Mouse (Mus musculus) intestine, embryonic 15.5 days (tissue): ENCODE results near the gene Mlec. TPM values are rescaled to one million over a fixed set of nuclear protein-coding genes. Genes with fewer than 3 reads are reported as not detected.
A peak's percentile ranks its signal among the peaks of the same experiment; 100 is the strongest.

Source experiments
- ATAC-seq: fragments of 200-750 bp; cut with Nextera tagmentation; 2 replicates; pipeline ENCODE4 v1.8.0; 2017; ENCODE audit warnings: moderate TSS enrichment, moderate library complexity
- H3K27ac ChIP-seq: fragments of 300-500 bp; sonication (generic); 2 replicates; pipeline ENCODE4 v1.5.1; 2015; ENCODE audit warnings: mild to moderate bottlenecking, inconsistent platforms
- H3K27me3 ChIP-seq: fragments of 300-500 bp; sonication (generic); replicated peaks from 2 replicates; pipeline ENCODE4 v1.6.1; 2015; ENCODE audit warnings: inconsistent platforms
- H3K36me3 ChIP-seq: fragments of 300-500 bp; sonication (generic); 2 replicates; pipeline ENCODE4 v1.6.1; 2015; ENCODE audit warnings: inconsistent platforms
- H3K4me1 ChIP-seq: fragments of 300-500 bp; sonication (generic); replicated peaks from 2 replicates; pipeline ENCODE4 v1.6.1; 2015; ENCODE audit warnings: inconsistent platforms
- H3K4me2 ChIP-seq: fragments of 300-500 bp; sonication (generic); replicated peaks from 2 replicates; pipeline ENCODE4 v1.6.1; 2015; ENCODE audit warnings: mild to moderate bottlenecking, inconsistent platforms
- H3K4me3 ChIP-seq: fragments of 300-500 bp; sonication (generic); replicated peaks from 2 replicates; pipeline ENCODE4 v1.5.1; 2015; ENCODE audit warnings: inconsistent platforms
- H3K9ac ChIP-seq: fragments of 300-500 bp; sonication (generic); 2 replicates; pipeline ENCODE4 v1.6.1; 2015; ENCODE audit warnings: inconsistent platforms
- H3K9me3 ChIP-seq: fragments of 300-500 bp; sonication (generic); 2 replicates; pipeline ENCODE4 v1.6.1; 2016; ENCODE audit warnings: inconsistent platforms
- WGBS: fragments of 180-500 bp; shearing (Covaris S2); methylation state at CpG from one replicate; pipeline ENCODE4 v1.1.7; 2015; 5-methylcytosine and 5-hydroxymethylcytosine counted together
- polyA plus RNA-seq: library from polyadenylated mRNA; unstranded; fragments of >200 nt; fragmentation: Nextera tagmentation; extraction: Ambion mirVana; gene quantifications from 2 replicates; pipeline ENCODE4 v1.2.1, GENCODE M21; 2015

Mlec gene
- polyA plus RNA-seq, result 89.9 and 113 TPM in 2 replicates

DNA sequence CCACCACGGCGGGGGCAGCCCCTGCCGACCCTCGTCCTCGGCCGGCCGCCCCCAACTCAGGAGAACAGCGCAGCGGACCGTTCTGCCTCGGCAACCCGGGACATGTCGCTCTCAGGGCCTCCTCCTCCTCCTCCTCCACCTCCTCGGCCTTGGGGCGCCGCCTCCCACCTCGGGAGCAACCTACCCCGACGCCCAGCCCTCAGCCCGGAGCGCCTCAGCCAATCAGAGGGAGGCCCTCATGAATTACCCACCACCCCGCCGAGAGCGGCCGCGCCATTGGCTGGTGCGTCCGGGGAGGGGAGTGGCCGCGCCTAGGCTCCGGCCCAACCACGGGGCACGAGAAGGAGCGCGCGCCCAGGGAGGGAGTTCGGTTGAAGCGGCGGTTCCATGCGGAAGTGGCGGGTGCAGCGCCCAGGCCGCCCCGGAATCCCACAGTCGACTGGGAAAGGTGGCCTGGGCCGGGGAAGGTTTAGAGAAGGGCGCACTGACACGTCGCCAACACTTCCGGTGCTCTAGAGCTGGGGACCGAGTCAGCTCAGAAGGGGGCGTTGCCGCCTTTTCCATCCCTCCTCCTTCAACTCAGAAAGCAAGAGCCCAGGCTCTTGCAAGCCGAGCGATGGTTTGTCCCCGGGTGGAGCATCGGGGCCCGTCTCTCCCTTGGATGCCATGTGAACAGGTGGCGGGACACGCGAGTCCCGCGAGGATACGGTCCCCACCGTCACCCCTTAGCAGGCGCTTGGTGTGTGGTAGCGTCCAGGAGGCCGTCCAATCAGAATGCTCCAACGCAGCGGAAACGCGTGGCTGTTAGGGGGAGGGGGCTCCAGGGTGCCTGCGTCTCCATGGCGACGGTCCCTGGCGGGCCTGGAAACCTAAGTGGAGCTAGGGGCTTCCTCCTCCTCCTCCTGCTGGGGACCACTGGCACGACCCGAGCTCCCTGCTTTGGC is at the start of gene Mlec:
Gene Mlec, minus strand, starts transcription at position 140 of the 944 bp plus-strand sequence.
- H3K9me3 ChIP-seq, result no peaks in the 10 kb centered on the region
- peak within 1 kb of the TSS; percentile 76 for H3K4me2 ChIP-seq
- H3K4me3 ChIP-seq, result peak within 1 kb of the TSS; percentile 94
- peak within 1 kb of the TSS; percentile 98 for H3K27ac ChIP-seq
- under 1% methylated on average over 72 of the region's 78 CpGs for whole genome bisulfite sequencing
- ATAC-seq, result peak; percentile 97
- peak within 1 kb of the TSS; percentile 99 for H3K9ac ChIP-seq
- peaks cover 42% of the 10 kb centered on the region for H3K4me1 ChIP-seq
- no peaks in the 10 kb centered on the region for H3K36me3 ChIP-seq
- no peaks in the 10 kb centered on the region for H3K27me3 ChIP-seq

DNA sequence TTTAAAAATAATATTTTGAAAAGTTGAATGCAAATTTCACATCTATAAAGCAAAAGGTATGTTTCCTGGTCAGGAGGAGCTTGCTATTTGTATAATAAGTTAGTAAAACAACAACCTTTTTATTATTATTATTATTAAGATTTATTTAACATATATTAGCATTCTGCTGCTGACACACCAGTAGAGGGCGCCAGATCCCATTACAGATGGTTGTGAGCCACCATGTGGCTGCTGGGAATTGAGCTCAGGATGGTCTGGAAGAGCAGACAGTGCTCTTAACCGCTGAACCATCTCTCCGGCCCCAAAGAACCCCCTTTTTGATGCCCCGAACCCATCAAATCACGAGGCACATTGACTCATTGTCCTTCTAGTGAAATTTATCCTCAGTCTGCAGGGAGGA is 49.3 kb upstream of the Mlec start:
- Histone ChIP-seq H3K27ac (no peak overlapping the region), H3K27me3 (0 out of 2 replicates have a peak, but pooled peaks cover 6% of the 10 kb centered on the region), H3K9ac (no peak overlapping the region), H3K4me1 (0 out of 2 replicates have a peak, but pooled peaks cover 12% of the 10 kb centered on the region), H3K36me3 (no peaks in the 10 kb centered on the region), H3K9me3 (no peaks in the 10 kb centered on the region), H3K4me2 (no peak overlapping the region), H3K4me3 (no peak overlapping the region)
- no peak for ATAC-seq
- WGBS, result 58% methylated on average over 5 of the region's 5 CpGs

DNA sequence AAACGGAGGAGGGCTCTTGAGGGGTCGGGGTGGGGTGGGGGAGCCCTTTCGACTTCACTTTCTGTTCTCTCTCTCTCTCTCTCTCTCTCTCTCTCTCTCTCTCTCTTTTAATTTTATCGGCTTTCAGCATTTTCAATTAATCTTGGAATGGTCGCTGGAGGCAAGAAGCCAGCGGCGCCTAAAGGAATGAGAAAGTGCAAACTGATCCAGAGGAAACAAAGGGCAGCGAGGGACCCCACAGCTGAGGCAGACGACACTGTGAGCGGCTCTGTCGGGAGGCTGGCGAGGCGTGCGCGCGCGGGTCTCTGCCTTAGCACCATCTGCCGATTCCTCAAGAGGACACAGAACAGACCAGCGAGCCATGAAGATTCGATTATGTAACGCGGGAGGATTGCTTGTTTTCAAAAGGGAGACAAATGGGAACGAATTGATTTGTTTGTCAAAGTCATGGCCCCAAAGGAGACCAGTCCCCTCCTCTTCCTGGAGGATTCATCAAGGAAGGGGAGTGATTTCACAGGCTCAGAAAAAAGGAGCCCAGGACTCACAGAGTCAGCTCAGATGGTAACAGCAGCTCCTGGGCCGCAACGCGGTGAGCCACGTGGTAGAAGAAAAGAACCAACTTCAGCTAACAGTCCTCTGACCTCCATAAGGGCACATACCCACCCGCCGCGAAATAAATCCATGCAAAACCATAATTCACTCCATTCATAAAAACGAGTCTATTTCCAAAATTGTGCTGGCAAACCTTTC is 46.8 kb upstream of the Mlec start:
- ATAC-seq, result peak; percentile 71; the same call in 1 of the 2 replicates
- H3K9ac ChIP-seq, result peak overlapping the region; percentile 6; the same call in 1 of the 2 replicates
- H3K36me3 ChIP-seq, result no peaks in the 10 kb centered on the region
- WGBS, result 3% methylated on average over 31 of the region's 31 CpGs
- no peaks in the 10 kb centered on the region for H3K9me3 ChIP-seq
- peak overlapping the region; percentile 23 for H3K4me3 ChIP-seq
- peak overlapping the region; percentile 60 for H3K4me2 ChIP-seq
- H3K4me1 ChIP-seq, result 0 out of 2 replicates have a peak, but pooled peaks cover 12% of the 10 kb centered on the region
- 0 out of 2 replicates have a peak, but pooled peaks cover 6% of the 10 kb centered on the region for H3K27me3 ChIP-seq
- H3K27ac ChIP-seq, result no peak overlapping the region

DNA sequence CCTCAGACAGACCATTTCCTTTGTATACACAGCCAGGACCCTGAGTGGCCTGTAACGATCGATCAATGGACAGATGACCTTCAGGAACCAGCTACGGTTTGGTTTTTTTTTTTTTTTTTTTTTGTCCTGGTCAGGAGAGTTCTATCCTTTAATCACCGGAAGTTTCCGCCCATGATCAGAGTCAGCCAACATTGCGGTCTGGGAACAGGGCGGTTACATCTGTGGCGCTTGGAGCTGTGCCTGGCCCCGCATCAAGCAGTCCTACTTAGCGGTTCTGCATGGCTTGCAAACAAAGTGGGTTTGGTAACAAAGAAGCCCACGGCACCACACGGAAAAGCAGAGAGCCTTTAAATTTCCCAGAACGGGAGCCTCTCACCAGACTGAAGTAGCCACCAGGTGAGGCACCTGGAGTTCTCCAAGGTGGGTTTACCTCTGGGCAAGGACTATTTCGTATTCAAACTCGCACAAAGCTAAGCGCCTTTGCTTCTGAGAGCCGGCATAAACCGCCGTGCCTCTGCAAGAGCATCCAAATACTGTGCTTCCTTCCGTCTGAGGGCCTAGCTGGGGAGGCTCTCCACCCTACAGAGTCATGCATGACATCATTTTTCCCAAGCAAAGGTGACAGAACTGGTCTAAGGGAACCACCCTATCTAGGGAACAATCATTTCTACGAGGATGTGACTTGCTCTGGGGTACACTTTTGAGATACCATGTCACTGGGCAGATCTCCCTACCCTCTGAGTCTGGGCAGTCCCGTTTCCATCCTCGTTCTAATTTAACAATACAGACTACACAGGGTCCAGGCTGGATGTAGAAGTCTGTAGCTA is 46.0 kb upstream of the Mlec start:
- Histone ChIP-seq H3K27ac (no peak overlapping the region), H3K4me3 (peak overlapping the region; percentile 23), H3K9me3 (no peaks in the 10 kb centered on the region), H3K36me3 (no peaks in the 10 kb centered on the region), H3K27me3 (0 out of 2 replicates have a peak, but pooled peaks cover 6% of the 10 kb centered on the region), H3K9ac (no peak overlapping the region), H3K4me1 (0 out of 2 replicates have a peak, but pooled peaks cover 12% of the 10 kb centered on the region), H3K4me2 (peak overlapping the region; percentile 60)
- WGBS, result 10% methylated on average over 23 of the region's 23 CpGs
- ATAC-seq, result peak; percentile 53

DNA sequence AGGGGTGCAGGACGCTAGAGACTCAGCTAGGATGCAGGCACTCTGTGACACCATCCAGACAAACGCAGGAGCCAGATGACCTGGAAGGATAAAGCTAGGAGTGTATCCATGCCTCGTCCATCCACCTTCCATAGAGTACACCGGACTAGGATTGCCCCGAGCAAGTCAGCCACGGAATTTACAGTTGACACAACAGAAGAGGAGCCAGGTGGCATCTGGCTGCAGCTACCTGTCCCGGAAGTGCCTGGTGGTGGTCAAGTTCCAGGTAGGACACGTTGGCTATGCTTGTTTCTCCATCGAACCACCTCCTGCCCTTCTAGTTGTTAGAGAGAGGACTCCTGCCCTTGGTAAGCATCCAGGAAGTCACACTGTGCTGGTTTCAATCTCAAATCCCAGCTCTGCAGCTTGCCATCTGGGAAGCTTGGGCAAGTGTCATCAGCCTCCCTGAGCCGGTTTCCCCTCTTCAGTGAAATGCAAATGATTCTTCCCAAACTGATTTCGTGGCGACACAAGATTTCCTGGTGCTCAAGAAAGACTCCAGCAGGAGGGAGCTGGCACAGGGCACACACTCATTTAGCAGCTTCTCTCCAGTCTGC is 36.7 kb upstream of the Mlec start:
- no peak; the same call in 1 of the 2 replicates for ATAC-seq
- peaks cover 54% of the 10 kb centered on the region for H3K27me3 ChIP-seq
- 5% methylated on average over 12 of the region's 12 CpGs for WGBS
- H3K9me3 ChIP-seq, result no peaks in the 10 kb centered on the region
- no peaks in the 10 kb centered on the region for H3K36me3 ChIP-seq
- peaks cover 25% of the 10 kb centered on the region for H3K4me1 ChIP-seq
- H3K4me2 ChIP-seq, result peak overlapping the region; percentile 100
- H3K27ac ChIP-seq, result no peak overlapping the region
- H3K4me3 ChIP-seq, result peak overlapping the region; percentile 61
- 0 out of 2 replicates have a peak overlapping the region, but pooled peaks have one; percentile 46 for H3K9ac ChIP-seq

DNA sequence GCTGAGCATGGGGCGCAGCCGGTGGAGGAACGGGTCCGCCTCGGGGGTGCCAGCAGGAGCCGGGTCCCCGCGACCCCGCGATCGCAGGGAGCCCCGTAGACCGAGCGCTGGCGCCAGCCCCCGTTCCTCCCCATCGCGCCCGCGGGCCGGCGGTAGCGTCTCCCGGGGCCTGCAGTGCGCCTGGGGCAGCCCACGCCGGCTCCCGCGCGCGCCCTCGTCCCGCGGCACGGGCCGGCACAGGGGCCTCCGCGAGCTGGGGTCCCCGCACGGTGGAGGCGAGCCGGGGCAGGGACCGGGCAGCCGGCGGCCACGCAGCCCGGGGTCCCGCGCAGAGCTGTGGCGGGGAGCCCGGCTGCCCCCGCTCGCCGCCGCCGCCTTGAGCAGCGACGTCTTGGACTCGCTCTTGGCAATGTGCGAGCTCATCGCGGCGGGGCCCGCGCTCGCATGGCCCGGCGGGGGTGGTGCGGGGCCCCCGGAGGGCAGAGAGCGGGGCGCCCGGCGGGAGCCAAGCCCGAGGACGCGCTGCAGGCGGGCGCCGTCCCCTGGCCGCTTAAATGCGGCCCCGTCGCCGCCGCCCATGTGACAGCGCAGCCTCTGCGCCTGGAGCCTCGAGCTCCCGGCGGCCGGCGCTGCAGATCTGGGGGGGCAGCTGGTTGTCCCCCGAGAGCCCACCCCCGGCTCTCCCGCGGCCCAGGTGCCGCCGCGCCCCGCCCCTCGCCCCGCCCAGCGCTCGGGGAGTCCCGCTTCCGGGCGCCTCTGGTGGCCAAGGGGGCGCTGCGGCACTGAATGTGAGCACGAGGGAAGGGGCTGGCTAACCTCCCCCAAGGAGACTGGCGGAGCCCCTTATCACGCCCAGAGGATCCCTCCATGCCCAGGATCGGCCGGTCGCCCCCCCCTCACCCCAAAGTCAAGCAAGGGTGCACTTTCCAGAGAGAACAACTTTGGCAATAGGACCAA is 36.0 kb upstream of the Mlec start, which contains the start of gene Cabp1:
Gene Cabp1, minus strand, starts transcription at position 713 of the 957 bp plus-strand sequence.
- peak; percentile 78 for ATAC-seq
- H3K27ac ChIP-seq, result no peak within 1 kb of the TSS

DNA sequence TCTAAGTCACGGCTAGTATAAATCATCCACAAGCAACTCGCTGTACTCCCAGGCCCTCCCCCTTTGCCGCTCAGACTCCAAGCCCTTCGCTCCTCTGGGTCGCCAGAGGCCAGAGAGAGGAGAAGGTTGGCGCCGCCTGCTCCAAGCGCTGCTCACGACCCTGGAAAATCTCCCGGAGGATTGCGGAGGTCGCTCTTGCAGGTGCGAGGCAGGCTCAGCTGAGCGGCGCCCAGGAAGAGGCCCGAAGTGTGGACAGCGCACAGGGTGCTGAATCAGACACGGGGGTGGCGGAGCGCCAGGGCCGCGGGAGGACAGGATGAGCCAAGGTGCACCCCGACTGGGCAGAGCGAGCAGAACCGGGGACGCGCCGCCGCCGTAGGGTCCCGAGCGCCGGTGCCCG is 35.2 kb upstream of the Mlec start:
- H3K4me3 ChIP-seq, result peak overlapping the region; percentile 61
- WGBS, result under 1% methylated on average over 34 of the region's 34 CpGs
- H3K27me3 ChIP-seq, result peaks cover 59% of the 10 kb centered on the region
- peaks cover 25% of the 10 kb centered on the region for H3K4me1 ChIP-seq
- H3K9ac ChIP-seq, result peak overlapping the region; percentile 46
- no peak overlapping the region for H3K27ac ChIP-seq
- no peaks in the 10 kb centered on the region for H3K9me3 ChIP-seq
- H3K36me3 ChIP-seq, result no peaks in the 10 kb centered on the region
- peak; percentile 78 for ATAC-seq
- H3K4me2 ChIP-seq, result peak overlapping the region; percentile 100

More for the DNA sequence above, 36.0 kb upstream of the Mlec start, which contains the start of gene Cabp1:
- Histone ChIP-seq H3K9ac (peak within 1 kb of the TSS; percentile 46), H3K36me3 (no peaks in the 10 kb centered on the region), H3K9me3 (no peaks in the 10 kb centered on the region), H3K4me2 (peak within 1 kb of the TSS; percentile 100), H3K4me1 (peaks cover 25% of the 10 kb centered on the region), H3K4me3 (peak within 1 kb of the TSS; percentile 61), H3K27me3 (peaks cover 59% of the 10 kb centered on the region)
- WGBS, result under 1% methylated on average over 110 of the region's 116 CpGs

DNA sequence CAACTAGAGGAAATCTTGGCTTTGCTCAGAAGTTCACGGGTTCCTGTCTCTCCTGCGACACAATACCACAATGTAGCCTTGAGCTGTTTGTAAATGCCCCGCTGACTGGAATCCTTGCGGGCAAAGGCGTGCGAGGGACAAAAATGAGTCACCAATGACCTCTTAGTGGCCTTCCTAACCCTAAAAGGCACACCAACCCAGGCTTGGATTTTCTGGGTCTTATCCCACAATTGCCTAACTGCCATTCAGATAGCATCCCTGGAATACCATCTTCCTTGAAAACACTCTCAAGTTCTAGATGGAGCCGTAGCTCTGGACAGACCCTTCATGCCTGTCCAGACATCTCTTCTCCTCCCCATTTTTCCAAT is 34.8 kb upstream of the Mlec start:
- Histone ChIP-seq H3K4me2 (peak overlapping the region; percentile 100), H3K9me3 (no peaks in the 10 kb centered on the region), H3K4me3 (peak overlapping the region; percentile 61; the same call in 1 of the 2 replicates), H3K9ac (no peak overlapping the region), H3K4me1 (peaks cover 25% of the 10 kb centered on the region), H3K27me3 (peaks cover 59% of the 10 kb centered on the region), H3K36me3 (no peaks in the 10 kb centered on the region), H3K27ac (no peak overlapping the region)
- WGBS, result 22% methylated on average over 7 of the region's 7 CpGs
- ATAC-seq, result no peak

DNA sequence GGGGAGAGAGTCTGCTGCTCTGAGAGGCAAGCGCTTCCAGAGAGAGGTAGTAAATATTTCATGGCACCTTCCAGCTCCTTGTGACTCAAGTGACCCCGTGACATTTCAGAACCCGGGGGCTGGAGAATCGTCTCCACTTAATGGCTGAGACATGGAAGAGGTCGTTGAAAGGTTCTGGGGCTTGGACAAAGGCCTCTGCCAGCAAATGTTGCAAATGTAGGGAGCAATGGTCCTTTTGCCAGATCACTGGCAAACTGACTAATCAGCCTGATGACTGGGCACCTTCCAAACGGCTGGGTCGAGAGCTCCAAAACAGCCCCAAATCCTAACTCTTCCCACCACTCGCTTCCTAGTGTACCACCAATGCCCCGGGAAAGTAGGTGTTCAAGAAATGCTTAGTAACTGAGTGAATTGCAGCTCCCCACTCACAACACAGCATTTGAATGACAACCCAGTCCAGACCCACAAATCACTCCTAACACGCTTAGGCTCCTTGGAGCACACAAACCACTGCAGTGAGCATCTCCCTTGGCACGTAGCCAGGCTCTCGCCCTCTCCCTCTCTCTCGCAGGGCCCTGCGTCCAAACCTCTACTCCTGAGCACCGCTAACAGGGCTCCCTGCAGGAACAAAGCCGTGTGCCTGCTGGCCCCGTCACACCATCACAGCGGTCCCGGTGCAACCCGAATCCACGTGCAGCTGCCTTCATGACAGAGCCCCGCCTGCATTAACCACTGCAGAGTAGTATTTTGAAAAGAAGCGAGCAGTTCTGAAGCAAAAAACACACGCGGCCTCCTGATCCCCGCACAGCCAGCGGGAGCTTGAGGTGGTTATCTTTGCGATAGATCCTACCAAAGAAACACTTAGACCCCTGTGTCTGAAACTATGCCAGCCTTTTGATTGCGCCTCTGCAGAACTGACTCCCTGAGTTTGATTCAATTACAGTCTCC is 34.2 kb upstream of the Mlec start:
- no peaks in the 10 kb centered on the region for H3K36me3 ChIP-seq
- H3K4me2 ChIP-seq, result peak overlapping the region; percentile 100
- H3K9me3 ChIP-seq, result no peaks in the 10 kb centered on the region
- no peak for ATAC-seq
- H3K27ac ChIP-seq, result no peak overlapping the region
- no peak overlapping the region for H3K9ac ChIP-seq
- peaks cover 59% of the 10 kb centered on the region for H3K27me3 ChIP-seq
- H3K4me3 ChIP-seq, result peak overlapping the region; percentile 61; the same call in 1 of the 2 replicates
- H3K4me1 ChIP-seq, result peaks cover 30% of the 10 kb centered on the region
- 11% methylated on average over 29 of the region's 29 CpGs for WGBS
